8 mouse cellular contexts compared by ENCODE assay signal in genomic region chr17:6970334-6970733, GRCm38 (mm10). TPM values are rescaled to one million over a fixed set of nuclear protein-coding genes. Genes with fewer than 3 reads are reported as not detected.
DNase-seq lines count a peak whose midpoint lies in the region; ATAC-seq and TF ChIP-seq lines count a peak whose summit lies in the region.
"Not testable (repeated sequence)": the region's sequence is repeated elsewhere in the genome, so short reads cannot be mapped to it uniquely, and the experiment has no call there.

Gene Rnaset2b, plus strand, starts transcription at chr17:6970634.

- TF ChIP-seq EP300 in stomach, postnatal 0 days (optimal IDR thresholded peaks at IDR 0.05) = not testable (repeated sequence)

- 88% methylated on average over 1 of the region's 8 CpGs for WGBS in embryonic facial prominence, embryonic 15.5 days
- WGBS in hindbrain, embryonic 10.5 days = 100% methylated on average over 1 of the region's 8 CpGs
- WGBS in liver, adult 2 months = 89% methylated on average over 1 of the region's 8 CpGs
- 100% methylated on average over 1 of the region's 8 CpGs for WGBS in midbrain, embryonic 12.5 days
- no CpG with 5 or more reads among the region's 8 CpGs for WGBS in stomach, postnatal 0 days

- H3K4me2 ChIP-seq in embryonic facial prominence, embryonic 15.5 days (replicated peaks); midbrain, embryonic 12.5 days (replicated peaks); stomach, postnatal 0 days (replicated peaks; ENCODE audit: low read depth): not testable (repeated sequence)

- DNase-seq in adrenal gland, adult 18-20 months (ENCODE audit: low spot score in 2 of 2); gastrocnemius, postnatal 4 days (ENCODE audit: low spot score in 2 of 2); hindbrain, embryonic 10.5 days (ENCODE audit: low spot score); layer of hippocampus, adult 2 months (ENCODE audit: low spot score in 2 of 2); liver, adult 2 months (ENCODE audit: extremely low read depth, low read depth, low spot score); stomach, postnatal 0 days (ENCODE audit: low spot score): not testable (repeated sequence)

- not testable (repeated sequence) for H3K27me3 ChIP-seq in embryonic facial prominence, embryonic 15.5 days; hindbrain, embryonic 10.5 days (ENCODE audit: insufficient read depth, poor library complexity, severe bottlenecking); liver, adult 2 months (ENCODE audit: control insufficient read depth, insufficient read depth, low read length); midbrain, embryonic 12.5 days; stomach, postnatal 0 days (ENCODE audit: control insufficient read depth, insufficient read depth, low read length)

- not testable (repeated sequence) for H3K4me1 ChIP-seq in embryonic facial prominence, embryonic 15.5 days; hindbrain, embryonic 10.5 days (replicated peaks); liver, adult 2 months (ENCODE audit: control insufficient read depth, insufficient read depth, low read length); midbrain, embryonic 12.5 days; stomach, postnatal 0 days (replicated peaks; ENCODE audit: control insufficient read depth, insufficient read depth)

- not testable (repeated sequence) for TF ChIP-seq POLR2A in liver, adult 2 months (IDR thresholded peaks at IDR 0.05; ENCODE audit: extremely low read depth, insufficient read depth, low read length)

- ATAC-seq in embryonic facial prominence, embryonic 15.5 days (ENCODE audit: insufficient number of reproducible peaks, low FRiP score, low TSS enrichment, low read depth); midbrain, embryonic 12.5 days (ENCODE audit: low FRiP score, low read depth); stomach, postnatal 0 days (ENCODE audit: low FRiP score, low TSS enrichment): not testable (repeated sequence)

- H3K27ac ChIP-seq in embryonic facial prominence, embryonic 15.5 days (replicated peaks); hindbrain, embryonic 10.5 days; layer of hippocampus, adult 2 months; liver, adult 2 months (replicated peaks; ENCODE audit: insufficient read depth, low read depth, low read length); midbrain, embryonic 12.5 days (replicated peaks); stomach, postnatal 0 days (replicated peaks): not testable (repeated sequence)

- TF ChIP-seq CTCF in layer of hippocampus, adult 2 months (conservative IDR thresholded peaks at IDR 0.05); liver, adult 2 months (IDR thresholded peaks at IDR 0.05; ENCODE audit: low read depth, low read length); stomach, postnatal 0 days (IDR thresholded peaks at IDR 0.05; ENCODE audit: low read depth): not testable (repeated sequence)

- H3K9ac ChIP-seq in embryonic facial prominence, embryonic 15.5 days; liver, adult 2 months (ENCODE audit: low read depth, low read length); midbrain, embryonic 12.5 days (replicated peaks); stomach, postnatal 0 days (ENCODE audit: low read length): not testable (repeated sequence)

- H3K9me3 ChIP-seq in embryonic facial prominence, embryonic 15.5 days (replicated peaks); hindbrain, embryonic 10.5 days; midbrain, embryonic 12.5 days; stomach, postnatal 0 days (ENCODE audit: control insufficient read depth, low read length): not testable (repeated sequence)

- not testable (repeated sequence) for H3K4me3 ChIP-seq in embryonic facial prominence, embryonic 15.5 days (replicated peaks); hindbrain, embryonic 10.5 days; layer of hippocampus, adult 2 months; liver, adult 2 months (ENCODE audit: insufficient read depth, low read depth, low read length); midbrain, embryonic 12.5 days; stomach, postnatal 0 days (ENCODE audit: low read depth, low read length)

- H3K79me2 ChIP-seq in liver, adult 2 months (ENCODE audit: control insufficient read depth, insufficient read depth, low read length) = not testable (repeated sequence)

- not testable (repeated sequence) for H3K36me3 ChIP-seq in embryonic facial prominence, embryonic 15.5 days; hindbrain, embryonic 10.5 days; liver, adult 2 months (ENCODE audit: control insufficient read depth, insufficient read depth, low read length); midbrain, embryonic 12.5 days; stomach, postnatal 0 days (ENCODE audit: control insufficient read depth, insufficient read depth, low read length)

RNA-seq across cellular contexts. Expression of gene Rnaset2b, which starts in this region (rescaled TPM):
- total RNA-seq in adrenal gland, adult 18-20 months (2021) = 100 to 1,000 TPM; 426 to 434 TPM
- 219 TPM in 2 replicates for polyA plus RNA-seq in embryonic facial prominence, embryonic 15.5 days (2015; fragmentation: Nextera tagmentation; extraction: Ambion mirVana)
- total RNA-seq in gastrocnemius, postnatal 4 days (2021) = 100 to 1,000 TPM; 131 to 136 TPM
- 116 and 118 TPM in 2 replicates for polyA plus RNA-seq in hindbrain, embryonic 10.5 days (2016; fragmentation: Nextera tagmentation; extraction: Ambion mirVana)
- total RNA-seq in layer of hippocampus, adult 2 months (2021) = 10 to 100 TPM; 35.4 to 39.5 TPM
- 160 and 194 TPM in 2 replicates for total RNA-seq in liver, adult 2 months (2014; rRNA removed)
- polyA plus RNA-seq in liver, adult 2 months (2012; rRNA removed) = 113 and 123 TPM in 2 replicates
- 97.5 and 97.6 TPM in 2 replicates for polyA plus RNA-seq in midbrain, embryonic 12.5 days (2016; fragmentation: Nextera tagmentation; extraction: Ambion mirVana)
- polyA plus RNA-seq in stomach, postnatal 0 days (2015; fragmentation: Nextera tagmentation; extraction: Ambion mirVana) = 240 and 249 TPM in 2 replicates
